Mouse (Mus musculus) neural tube, embryonic 13.5 days (tissue): Measurements from ENCODE around the gene Magi1. TPM values are rescaled to one million over a fixed set of nuclear protein-coding genes. Genes with fewer than 3 reads are reported as not detected.

Experiments
- ATAC-seq: fragments of 200-750 bp; cut with Nextera tagmentation; 2 replicates; pipeline ENCODE4 v1.8.0; 2017; ENCODE audit warnings: low read depth, mild to moderate bottlenecking, moderate TSS enrichment, moderate library complexity
- H3K27ac ChIP-seq: fragments of 300-500 bp; sonication (generic); replicated peaks from 2 replicates; pipeline ENCODE4 v1.5.1; 2015; ENCODE audit warnings: moderate library complexity, mild to moderate bottlenecking, inconsistent platforms
- H3K27me3 ChIP-seq: fragments of 300-500 bp; sonication (generic); 2 replicates; pipeline ENCODE4 v1.6.1; 2015; ENCODE audit warnings: mild to moderate bottlenecking, inconsistent platforms
- H3K36me3 ChIP-seq: fragments of 300-500 bp; sonication (generic); 2 replicates; pipeline ENCODE4 v1.6.1; 2015; ENCODE audit warnings: mild to moderate bottlenecking, inconsistent platforms
- H3K4me1 ChIP-seq: fragments of 300-500 bp; sonication (generic); replicated peaks from 2 replicates; pipeline ENCODE4 v1.6.1; 2015; ENCODE audit warnings: inconsistent platforms
- H3K4me2 ChIP-seq: fragments of 300-500 bp; sonication (generic); 2 replicates; pipeline ENCODE4 v1.6.1; 2015; ENCODE audit warnings: inconsistent platforms, mild to moderate bottlenecking, moderate library complexity
- H3K4me3 ChIP-seq: fragments of 300-500 bp; sonication (generic); 2 replicates; pipeline ENCODE4 v1.5.1; 2015; ENCODE audit warnings: mild to moderate bottlenecking, inconsistent platforms
- H3K9ac ChIP-seq: fragments of 300-500 bp; sonication (generic); 2 replicates; pipeline ENCODE4 v1.6.1; 2015; ENCODE audit warnings: moderate library complexity, mild to moderate bottlenecking, inconsistent platforms
- H3K9me3 ChIP-seq: fragments of 300-500 bp; sonication (generic); 2 replicates; pipeline ENCODE4 v1.6.1; 2016; ENCODE audit warnings: inconsistent platforms
- WGBS: fragments of 180-500 bp; shearing (Covaris S2); methylation state at CpG from one replicate; pipeline ENCODE4 v1.1.7; 2015; 5-methylcytosine and 5-hydroxymethylcytosine counted together
- polyA plus RNA-seq: library from polyadenylated mRNA; unstranded; fragments of >200 nt; fragmentation: Nextera tagmentation; extraction: Ambion mirVana; gene quantifications from 2 replicates; pipeline ENCODE4 v1.2.1, GENCODE M21; 2015

Magi1 gene
- polyA plus RNA-seq, 1 experiment from 2014 or later, result 20.9 TPM

GRCm38 (mm10) chr6:94225091-94225490 is 58.6 kb downstream of the Magi1 start:
- no peak overlapping the region for H3K27ac ChIP-seq

GRCm38 (mm10) chr6:94222253-94222652 is 61.5 kb downstream of the Magi1 start:
- no peak overlapping the region for H3K27ac ChIP-seq
- no peak for ATAC-seq
- H3K4me1 ChIP-seq, result peaks cover 36% of the 10 kb centered on the region
- H3K4me2 ChIP-seq, result no peak overlapping the region
- H3K9me3 ChIP-seq, result no peaks in the 10 kb centered on the region
- no peak overlapping the region for H3K4me3 ChIP-seq
- WGBS, result 49% methylated on average over 7 of the region's 7 CpGs
- no peaks in the 10 kb centered on the region for H3K27me3 ChIP-seq
- no peak overlapping the region for H3K9ac ChIP-seq
- H3K36me3 ChIP-seq, result no peaks in the 10 kb centered on the region

More at GRCm38 (mm10) chr6:94225091-94225490, 58.6 kb downstream of the Magi1 start:
- Histone ChIP-seq H3K4me1 (peaks cover 36% of the 10 kb centered on the region), H3K4me2 (no peak overlapping the region), H3K27me3 (no peaks in the 10 kb centered on the region), H3K4me3 (no peak overlapping the region), H3K9me3 (no peaks in the 10 kb centered on the region), H3K36me3 (no peaks in the 10 kb centered on the region), H3K9ac (no peak overlapping the region)
- 83% methylated on average over 6 of the region's 6 CpGs for WGBS
- no peak for ATAC-seq

GRCm38 (mm10) chr6:94221750-94222149 is 62.0 kb downstream of the Magi1 start:
- Histone ChIP-seq H3K9me3 (no peaks in the 10 kb centered on the region), H3K4me2 (no peak overlapping the region), H3K4me3 (no peak overlapping the region), H3K4me1 (peaks cover 36% of the 10 kb centered on the region), H3K27me3 (no peaks in the 10 kb centered on the region), H3K27ac (no peak overlapping the region), H3K9ac (no peak overlapping the region), H3K36me3 (no peaks in the 10 kb centered on the region)
- ATAC-seq, result no peak
- WGBS, result 88% methylated on average over 6 of the region's 6 CpGs

GRCm38 (mm10) chr6:94218076-94218475 is 65.6 kb downstream of the Magi1 start:
- no peaks in the 10 kb centered on the region for H3K36me3 ChIP-seq
- no peaks in the 10 kb centered on the region for H3K27me3 ChIP-seq
- whole genome bisulfite sequencing, result 86% methylated on average over 4 of the region's 4 CpGs
- H3K4me1 ChIP-seq, result peaks cover 14% of the 10 kb centered on the region
- ATAC-seq, result no peak
- no peak overlapping the region for H3K27ac ChIP-seq
- no peak overlapping the region for H3K4me3 ChIP-seq
- H3K9ac ChIP-seq, result no peak overlapping the region
- no peak overlapping the region for H3K4me2 ChIP-seq
- no peaks in the 10 kb centered on the region for H3K9me3 ChIP-seq

GRCm38 (mm10) chr6:94215834-94216233 is 67.9 kb downstream of the Magi1 start:
- Histone ChIP-seq H3K4me2 (no peak overlapping the region), H3K27ac (no peak overlapping the region), H3K9ac (no peak overlapping the region), H3K4me1 (peaks cover 8% of the 10 kb centered on the region), H3K27me3 (no peaks in the 10 kb centered on the region), H3K36me3 (no peaks in the 10 kb centered on the region), H3K4me3 (no peak overlapping the region), H3K9me3 (no peaks in the 10 kb centered on the region)
- WGBS, result 92% methylated on average over 4 of the region's 4 CpGs
- no peak for ATAC-seq

GRCm38 (mm10) chr6:94214895-94215538 is 68.7 kb downstream of the Magi1 start:
- Histone ChIP-seq H3K9me3 (no peaks in the 10 kb centered on the region), H3K36me3 (no peaks in the 10 kb centered on the region), H3K4me1 (0 out of 2 replicates have a peak, but pooled peaks cover 3% of the 10 kb centered on the region), H3K27me3 (no peaks in the 10 kb centered on the region), H3K4me2 (no peak overlapping the region), H3K27ac (no peak overlapping the region), H3K4me3 (no peak overlapping the region), H3K9ac (no peak overlapping the region)
- WGBS, result 90% methylated on average over 7 of the region's 7 CpGs
- no peak for ATAC-seq

- peak; percentile 15; the same call in 1 of the 2 replicates for ATAC-seq
- Histone ChIP-seq H3K9ac (no peak overlapping the region), H3K27me3 (no peaks in the 10 kb centered on the region), H3K4me3 (no peak overlapping the region), H3K4me2 (no peak overlapping the region), H3K27ac (0 out of 2 replicates have a peak overlapping the region, but pooled peaks have one; percentile 9), H3K36me3 (no peaks in the 10 kb centered on the region), H3K9me3 (no peaks in the 10 kb centered on the region), H3K4me1 (peaks cover 10% of the 10 kb centered on the region)
- 2% methylated on average over 5 of the region's 5 CpGs for WGBS
These were observed 77.8 kb downstream of the Magi1 start for GRCm38 (mm10) chr6:94205926-94206325.

GRCm38 (mm10) chr6:94203642-94204145 is 80.0 kb downstream of the Magi1 start:
- Histone ChIP-seq H3K36me3 (no peaks in the 10 kb centered on the region), H3K4me1 (peaks cover 10% of the 10 kb centered on the region), H3K4me2 (no peak overlapping the region), H3K9ac (no peak overlapping the region), H3K27me3 (no peaks in the 10 kb centered on the region), H3K27ac (no peak overlapping the region), H3K9me3 (no peaks in the 10 kb centered on the region), H3K4me3 (no peak overlapping the region)
- no peak for ATAC-seq
- 69% methylated on average over 5 of the region's 5 CpGs for WGBS

- peaks cover 10% of the 10 kb centered on the region for H3K4me1 ChIP-seq
- ATAC-seq, result no peak
- no peaks in the 10 kb centered on the region for H3K9me3 ChIP-seq
- H3K36me3 ChIP-seq, result no peaks in the 10 kb centered on the region
- no peak overlapping the region for H3K27ac ChIP-seq
- 95% methylated on average over 2 of the region's 2 CpGs for WGBS
- H3K4me2 ChIP-seq, result no peak overlapping the region
- H3K9ac ChIP-seq, result no peak overlapping the region
- H3K4me3 ChIP-seq, result no peak overlapping the region
- H3K27me3 ChIP-seq, result no peaks in the 10 kb centered on the region
These were observed 81.8 kb downstream of the Magi1 start for GRCm38 (mm10) chr6:94201940-94202339.

- no peak overlapping the region for H3K27ac ChIP-seq
- H3K27me3 ChIP-seq, result no peaks in the 10 kb centered on the region
- no peaks in the 10 kb centered on the region for H3K9me3 ChIP-seq
- no peak for ATAC-seq
- no peak overlapping the region for H3K4me3 ChIP-seq
- 73% methylated on average over 3 of the region's 3 CpGs for WGBS
- no peak overlapping the region for H3K9ac ChIP-seq
- no peaks in the 10 kb centered on the region for H3K36me3 ChIP-seq
- no peak overlapping the region for H3K4me2 ChIP-seq
- peaks cover 4% of the 10 kb centered on the region for H3K4me1 ChIP-seq
These were observed 82.8 kb downstream of the Magi1 start for GRCm38 (mm10) chr6:94200910-94201309.

GRCm38 (mm10) chr6:94199696-94200095 is 84.0 kb downstream of the Magi1 start:
- Histone ChIP-seq H3K27ac (no peak overlapping the region), H3K27me3 (no peaks in the 10 kb centered on the region), H3K4me2 (no peak overlapping the region), H3K4me3 (no peak overlapping the region), H3K9me3 (no peaks in the 10 kb centered on the region), H3K36me3 (no peaks in the 10 kb centered on the region), H3K4me1 (peaks cover 3% of the 10 kb centered on the region; the same call in 1 of the 2 replicates), H3K9ac (no peak overlapping the region)
- ATAC-seq, result no peak
- WGBS, result 89% methylated on average over 2 of the region's 2 CpGs

GRCm38 (mm10) chr6:94197831-94198230 is 85.9 kb downstream of the Magi1 start:
- H3K9me3 ChIP-seq, result no peaks in the 10 kb centered on the region
- ATAC-seq, result no peak
- WGBS, result 89% methylated on average over 1 of the region's 1 CpGs

More at GRCm38 (mm10) chr6:94197831-94198230, 85.9 kb downstream of the Magi1 start:
- H3K27me3 ChIP-seq, result no peaks in the 10 kb centered on the region
- no peak overlapping the region for H3K9ac ChIP-seq
- H3K27ac ChIP-seq, result no peak overlapping the region
- peaks cover 3% of the 10 kb centered on the region; the same call in 1 of the 2 replicates for H3K4me1 ChIP-seq
- H3K4me2 ChIP-seq, result no peak overlapping the region
- no peaks in the 10 kb centered on the region for H3K36me3 ChIP-seq
- H3K4me3 ChIP-seq, result no peak overlapping the region
